Mouse (Mus musculus) splenic B cell, adult 2 months (primary cell): ENCODE measurements around the gene Cacna2d3.

Experiments
- DNase-seq: peaks from one replicate; pipeline ENCODE4 v3.0.0-alpha.2; 2011; ENCODE audit warnings: low read depth, low spot score
- H3K27me3 ChIP-seq: 2 replicates; pipeline ENCODE4 v1.6.1; 2012; ENCODE audit warnings: mild to moderate bottlenecking, low read length, moderate library complexity, mixed read lengths; ENCODE audit not compliant: control insufficient read depth, poor library complexity, insufficient read depth, severe bottlenecking
- H3K36me3 ChIP-seq: 2 replicates; pipeline ENCODE4 v1.6.1; 2012; ENCODE audit warnings: mild to moderate bottlenecking, low read length, moderate library complexity, mixed read lengths; ENCODE audit not compliant: control insufficient read depth, poor library complexity, insufficient read depth, severe bottlenecking

Gene Cacna2d3

GRCm38 (mm10) chr14:29721488-29722385, at the start of gene Cacna2d3:
TSS of gene Cacna2d3 (minus strand) at chr14:29721864.
- Histone ChIP-seq H3K27me3 (no peaks in the 10 kb centered on the region), H3K36me3 (no peaks in the 10 kb centered on the region)

GRCm38 (mm10) chr14:29769486-29769885, 47.8 kb upstream of the Cacna2d3 start:
- Histone ChIP-seq H3K27me3 (no peaks in the 10 kb centered on the region), H3K36me3 (no peaks in the 10 kb centered on the region)
- no peak for DNase-seq

More at GRCm38 (mm10) chr14:29721488-29722385, at the start of gene Cacna2d3:
- DNase-seq = no peak

GRCm38 (mm10) chr14:29752876-29753275, 31.2 kb upstream of the Cacna2d3 start:
- Histone ChIP-seq H3K36me3 (no peaks in the 10 kb centered on the region), H3K27me3 (no peaks in the 10 kb centered on the region)
- no peak for DNase-seq

GRCm38 (mm10) chr14:29738751-29739150, 17.1 kb upstream of the Cacna2d3 start:
- no peak for DNase-seq
- Histone ChIP-seq H3K27me3 (no peaks in the 10 kb centered on the region), H3K36me3 (no peaks in the 10 kb centered on the region)

GRCm38 (mm10) chr14:29730256-29730655, 8.6 kb upstream of the Cacna2d3 start:
- Histone ChIP-seq H3K36me3 (no peaks in the 10 kb centered on the region), H3K27me3 (no peaks in the 10 kb centered on the region)
- DNase-seq = no peak

- DNase-seq = no peak
- Histone ChIP-seq H3K36me3 (no peaks in the 10 kb centered on the region), H3K27me3 (no peaks in the 10 kb centered on the region)
Observed at GRCm38 (mm10) chr14:29729009-29729408, 7.3 kb upstream of the Cacna2d3 start.

- no peak for DNase-seq
- no peaks in the 10 kb centered on the region for H3K27me3 ChIP-seq
- H3K36me3 ChIP-seq = no peaks in the 10 kb centered on the region
Observed at GRCm38 (mm10) chr14:29727596-29727995, 5.9 kb upstream of the Cacna2d3 start.

- no peak for DNase-seq
- Histone ChIP-seq H3K27me3 (no peaks in the 10 kb centered on the region), H3K36me3 (no peaks in the 10 kb centered on the region)
Observed at GRCm38 (mm10) chr14:29723267-29723666, 1.6 kb upstream of the Cacna2d3 start.

- no peaks in the 10 kb centered on the region for H3K36me3 ChIP-seq
- DNase-seq = no peak
- H3K27me3 ChIP-seq = no peaks in the 10 kb centered on the region
Observed at GRCm38 (mm10) chr14:29722386-29723221, 940 bp upstream of the Cacna2d3 start.

GRCm38 (mm10) chr14:29721131-29721487, 555 bp downstream of the Cacna2d3 start:
- H3K27me3 ChIP-seq = no peaks in the 10 kb centered on the region
- DNase-seq = no peak
- no peaks in the 10 kb centered on the region for H3K36me3 ChIP-seq

GRCm38 (mm10) chr14:29720334-29720911, 1.2 kb downstream of the Cacna2d3 start:
- no peak for DNase-seq
- H3K36me3 ChIP-seq = no peaks in the 10 kb centered on the region
- no peaks in the 10 kb centered on the region for H3K27me3 ChIP-seq

- no peak for DNase-seq
- no peaks in the 10 kb centered on the region for H3K36me3 ChIP-seq
- no peaks in the 10 kb centered on the region for H3K27me3 ChIP-seq
Observed at GRCm38 (mm10) chr14:29712621-29713020, 9.0 kb downstream of the Cacna2d3 start.

GRCm38 (mm10) chr14:29707561-29708335, 13.9 kb downstream of the Cacna2d3 start:
- H3K36me3 ChIP-seq = no peaks in the 10 kb centered on the region
- no peaks in the 10 kb centered on the region for H3K27me3 ChIP-seq
- no peak for DNase-seq

- no peaks in the 10 kb centered on the region for H3K27me3 ChIP-seq
- DNase-seq = no peak
- no peaks in the 10 kb centered on the region for H3K36me3 ChIP-seq
Observed at GRCm38 (mm10) chr14:29702762-29703161, 18.9 kb downstream of the Cacna2d3 start.
